Mouse (Mus musculus) midbrain, postnatal 0 days (tissue): ENCODE measurements at regions not wholly inside any gene's neighbourhood (a gene's known extent, or its start where the extent isn't known, plus 50 kb on each side); places are given as distances from the start of the nearest gene placed in this dataset.

Experiments
- ATAC-seq: fragments of 200-750 bp; cut with Nextera tagmentation; 2 replicates; pipeline ENCODE4 v1.8.0; 2017; ENCODE audit warnings: moderate number of reproducible peaks, mild to moderate bottlenecking, moderate TSS enrichment, moderate library complexity; ENCODE audit not compliant: low FRiP score
- DNase-seq: peaks from one replicate; pipeline ENCODE4 v3.0.0-alpha.2; 2015; ENCODE audit warnings: low spot score
- H3K27ac ChIP-seq: fragments of 300-500 bp; sonication (generic); 2 replicates; pipeline ENCODE4 v1.5.1; 2014; ENCODE audit warnings: low read depth, mild to moderate bottlenecking, low read length, mixed read lengths
- H3K27me3 ChIP-seq: fragments of 300-500 bp; sonication (generic); 2 replicates; pipeline ENCODE4 v1.6.1; 2014; ENCODE audit warnings: low read length, control low read depth, mixed read lengths; ENCODE audit not compliant: insufficient read depth
- H3K36me3 ChIP-seq: fragments of 300-500 bp; sonication (generic); 2 replicates; pipeline ENCODE4 v1.6.1; 2014; ENCODE audit warnings: low read length, control low read depth, mixed read lengths; ENCODE audit not compliant: insufficient read depth
- H3K4me1 ChIP-seq: fragments of 300-500 bp; sonication (generic); 2 replicates; pipeline ENCODE4 v1.6.1; 2014; ENCODE audit warnings: mild to moderate bottlenecking, control low read depth, antibody characterized with exemption, low read length, mixed read lengths; ENCODE audit not compliant: insufficient read depth
- H3K4me2 ChIP-seq: fragments of 300-500 bp; sonication (generic); 2 replicates; pipeline ENCODE4 v1.6.1; 2014; ENCODE audit warnings: low read depth, mild to moderate bottlenecking, low read length, mixed read lengths; ENCODE audit not compliant: poor library complexity, severe bottlenecking
- H3K4me3 ChIP-seq: fragments of 300-500 bp; sonication (generic); 2 replicates; pipeline ENCODE4 v1.5.1; 2014; ENCODE audit warnings: low read depth, mild to moderate bottlenecking, low read length, moderate library complexity
- H3K9ac ChIP-seq: fragments of 300-500 bp; sonication (generic); replicated peaks from 2 replicates; pipeline ENCODE4 v1.6.1; 2014; ENCODE audit warnings: mild to moderate bottlenecking, low read length, moderate library complexity, mixed read lengths; ENCODE audit not compliant: poor library complexity, severe bottlenecking
- H3K9me3 ChIP-seq: fragments of 300-500 bp; sonication (generic); 2 replicates; pipeline ENCODE4 v1.6.1; 2016; ENCODE audit warnings: low read length, control low read depth
- CTCF ChIP-seq: IDR thresholded peaks from 2 replicates; pipeline ENCODE4 v1.5.1; 2016; ENCODE audit warnings: antibody characterized with exemption, mild to moderate bottlenecking
- WGBS: fragments of 180-500 bp; shearing (Covaris S2); extraction: QIAGEN DNeasy Blood & Tissue Kit; methylation state at CpG from one replicate; pipeline ENCODE4 v1.1.7; 2014; 5-methylcytosine and 5-hydroxymethylcytosine counted together

- H3K4me3 ChIP-seq, result no peak overlapping the region
- no peaks in the 10 kb centered on the region for H3K9me3 ChIP-seq
- no peak overlapping the region for H3K9ac ChIP-seq
- WGBS, result 90% methylated on average over 3 of the region's 3 CpGs
- TF ChIP-seq CTCF, result no peak
- no peak overlapping the region for H3K27ac ChIP-seq
- H3K27me3 ChIP-seq, result no peaks in the 10 kb centered on the region
- H3K4me1 ChIP-seq, result no peaks in the 10 kb centered on the region
- no peak overlapping the region for H3K4me2 ChIP-seq
- no peaks in the 10 kb centered on the region for H3K36me3 ChIP-seq
- ATAC-seq (no peak), DNase-seq (no peak)
Measured at GRCm38 (mm10) chr12:96117553-96117952, 425.5 kb downstream of the Flrt2 start.

GRCm38 (mm10) chr12:96124156-96124931 lies 432.3 kb downstream of the Flrt2 start:
- no peak for TF ChIP-seq CTCF
- 37% methylated on average over 2 of the region's 2 CpGs for WGBS
- Histone ChIP-seq H3K4me3 (no peak overlapping the region), H3K4me1 (no peaks in the 10 kb centered on the region), H3K27ac (no peak overlapping the region), H3K9me3 (no peaks in the 10 kb centered on the region), H3K27me3 (no peaks in the 10 kb centered on the region), H3K9ac (no peak overlapping the region), H3K36me3 (no peaks in the 10 kb centered on the region), H3K4me2 (no peak overlapping the region)
- DNase-seq (no peak), ATAC-seq (no peak)

GRCm38 (mm10) chr12:96129870-96130454 lies 437.9 kb downstream of the Flrt2 start:
- Histone ChIP-seq H3K27ac (no peak overlapping the region), H3K36me3 (no peaks in the 10 kb centered on the region), H3K9ac (no peak overlapping the region), H3K9me3 (no peaks in the 10 kb centered on the region), H3K4me2 (no peak overlapping the region), H3K27me3 (no peaks in the 10 kb centered on the region), H3K4me3 (no peak overlapping the region), H3K4me1 (no peaks in the 10 kb centered on the region)
- 33% methylated on average over 4 of the region's 4 CpGs for WGBS
- DNase-seq (no peak), ATAC-seq (peak; percentile 27; the same call in 1 of the 2 replicates)
- no peak for TF ChIP-seq CTCF

GRCm38 (mm10) chr12:96130796-96131512 lies 438.9 kb downstream of the Flrt2 start:
- H3K4me1 ChIP-seq, result no peaks in the 10 kb centered on the region
- no peak overlapping the region for H3K27ac ChIP-seq
- no peaks in the 10 kb centered on the region for H3K36me3 ChIP-seq
- no peak for ATAC-seq
- H3K4me2 ChIP-seq, result no peak overlapping the region
- no peak overlapping the region for H3K4me3 ChIP-seq
- WGBS, result 45% methylated on average over 9 of the region's 9 CpGs
- no peak overlapping the region for H3K9ac ChIP-seq
- no peaks in the 10 kb centered on the region for H3K27me3 ChIP-seq
- H3K9me3 ChIP-seq, result no peaks in the 10 kb centered on the region
- no peak for TF ChIP-seq CTCF
- DNase-seq, result no peak

GRCm38 (mm10) chr12:96134136-96134535 lies 442.1 kb downstream of the Flrt2 start:
- no peak for TF ChIP-seq CTCF
- Histone ChIP-seq H3K4me2 (no peak overlapping the region), H3K27me3 (no peaks in the 10 kb centered on the region), H3K9me3 (no peaks in the 10 kb centered on the region), H3K27ac (no peak overlapping the region), H3K36me3 (no peaks in the 10 kb centered on the region), H3K9ac (no peak overlapping the region), H3K4me1 (no peaks in the 10 kb centered on the region), H3K4me3 (no peak overlapping the region)
- ATAC-seq (no peak), DNase-seq (no peak)
- 74% methylated on average over 5 of the region's 5 CpGs for WGBS

- H3K27ac ChIP-seq, result no peak overlapping the region
- no peak for TF ChIP-seq CTCF
- H3K9me3 ChIP-seq, result no peaks in the 10 kb centered on the region
- WGBS, result 44% methylated on average over 2 of the region's 2 CpGs
- H3K4me1 ChIP-seq, result no peaks in the 10 kb centered on the region
- ATAC-seq, result no peak
- H3K4me2 ChIP-seq, result no peak overlapping the region
- no peak overlapping the region for H3K4me3 ChIP-seq
- no peaks in the 10 kb centered on the region for H3K36me3 ChIP-seq
- DNase-seq, result no peak
- H3K9ac ChIP-seq, result no peak overlapping the region
- H3K27me3 ChIP-seq, result no peaks in the 10 kb centered on the region
Measured at GRCm38 (mm10) chr12:96141748-96142147, 449.7 kb downstream of the Flrt2 start.
